Mouse (Mus musculus): ENCODE data around the gene Acoxl.

DNA sequence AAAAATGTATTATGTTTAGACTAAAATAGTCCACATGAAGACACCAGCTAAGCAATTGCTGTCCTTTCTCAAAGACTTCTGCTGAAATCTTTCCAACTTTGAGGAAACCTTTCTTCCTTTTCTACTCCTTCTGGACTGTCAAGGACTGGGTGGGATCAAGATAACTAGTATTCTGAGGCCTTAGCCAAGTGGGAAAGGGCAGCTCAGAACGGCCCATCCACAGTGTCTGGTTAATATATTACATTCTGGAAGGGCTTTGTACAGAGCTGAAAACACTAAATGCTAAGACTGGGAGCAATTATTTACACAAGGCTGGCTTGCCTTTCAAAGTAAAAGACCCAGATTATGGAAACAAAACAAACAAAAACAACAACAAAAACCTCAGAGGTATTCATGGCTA is 256.6 kb downstream of the Acoxl start:
- no peak for TF ChIP-seq POLR2A (IDR thresholded peaks at IDR 0.05; ENCODE audit: insufficient read depth, low read depth, low read length)
- no peak for TF ChIP-seq CTCF (IDR thresholded peaks at IDR 0.05; ENCODE audit: insufficient read depth, low read depth, low read length)

All from olfactory bulb, adult 2 months (tissue).